Mouse (Mus musculus) liver, postnatal 0 days (tissue): ENCODE data around the gene B3galt1. TPM values are rescaled to one million over a fixed set of nuclear protein-coding genes. Genes with fewer than 3 reads are reported as not detected.

Experiments used
- ATAC-seq: fragments of 200-750 bp; cut with Nextera tagmentation; 2 replicates; pipeline ENCODE4 v1.8.0; 2017; ENCODE audit warnings: mild to moderate bottlenecking, moderate library complexity
- DNase-seq: peaks from one replicate; pipeline ENCODE4 v3.0.0-alpha.2; 2016
- H3K27ac ChIP-seq: fragments of 300-500 bp; sonication (generic); 2 replicates; pipeline ENCODE4 v1.5.1; 2014; ENCODE audit warnings: antibody characterized with exemption, moderate library complexity, mild to moderate bottlenecking, low read depth
- H3K27me3 ChIP-seq: fragments of 300-500 bp; sonication (generic); 2 replicates; pipeline ENCODE4 v1.6.1; 2014; ENCODE audit warnings: low read length, control low read depth, mixed read lengths; ENCODE audit not compliant: insufficient read depth
- H3K36me3 ChIP-seq: fragments of 300-500 bp; sonication (generic); replicated peaks from 2 replicates; pipeline ENCODE4 v1.6.1; 2014; ENCODE audit warnings: mild to moderate bottlenecking, control low read depth, low read length, moderate library complexity, mixed read lengths; ENCODE audit not compliant: insufficient read depth
- H3K4me1 ChIP-seq: fragments of 300-500 bp; sonication (generic); 2 replicates; pipeline ENCODE4 v1.6.1; 2014; ENCODE audit warnings: antibody characterized with exemption, mild to moderate bottlenecking, control low read depth; ENCODE audit not compliant: insufficient read depth
- H3K4me2 ChIP-seq: fragments of 300-500 bp; sonication (generic); 2 replicates; pipeline ENCODE4 v1.6.1; 2014; ENCODE audit warnings: low read depth, mild to moderate bottlenecking, low read length, moderate library complexity, mixed read lengths
- H3K4me3 ChIP-seq: fragments of 300-500 bp; sonication (generic); 2 replicates; pipeline ENCODE4 v1.5.1; 2014; ENCODE audit warnings: low read depth, low read length
- H3K9ac ChIP-seq: fragments of 300-500 bp; sonication (generic); replicated peaks from 2 replicates; pipeline ENCODE4 v1.6.1; 2014; ENCODE audit warnings: mild to moderate bottlenecking, moderate library complexity
- H3K9me3 ChIP-seq: fragments of 300-500 bp; sonication (generic); 2 replicates; pipeline ENCODE4 v1.6.1; 2016; ENCODE audit warnings: mild to moderate bottlenecking, control low read depth, low read length, mixed read lengths
- CTCF ChIP-seq: sonication (generic); IDR thresholded peaks from 2 replicates; pipeline ENCODE4 v1.5.1; 2016; ENCODE audit warnings: antibody characterized with exemption, low read depth
- EP300 ChIP-seq: IDR thresholded peaks from 2 replicates; pipeline ENCODE4 v1.6.1; 2016; ENCODE audit warnings: antibody characterized with exemption, low read depth, mild to moderate bottlenecking
- WGBS: fragments of 180-500 bp; shearing (Covaris S2); extraction: QIAGEN DNeasy Blood & Tissue Kit; methylation state at CpG from one replicate; pipeline ENCODE4 v1.1.7; 2014; ENCODE audit not compliant: insufficient replicate concordance; 5-methylcytosine and 5-hydroxymethylcytosine counted together
- polyA plus RNA-seq: library from polyadenylated mRNA; unstranded; fragments of >200 nt; fragmentation: Nextera tagmentation; extraction: Ambion mirVana; gene quantifications from 2 replicates; pipeline ENCODE4 v1.2.1, GENCODE M21; 2015

B3galt1 gene
- polyA plus RNA-seq, 1 experiment from 2014 or later: 2.4 TPM

GRCm38 (mm10) chr2:67591831-67592629, 26.4 kb downstream of the B3galt1 start:
- no peak overlapping the region for H3K9ac ChIP-seq
- DNase-seq: no peak
- WGBS: 63% methylated on average over 7 of the region's 7 CpGs

GRCm38 (mm10) chr2:67622902-67623301, 57.2 kb downstream of the B3galt1 start:
- H3K9ac ChIP-seq: no peak overlapping the region
- ATAC-seq: no peak
- DNase-seq: no peak

More at GRCm38 (mm10) chr2:67591831-67592629, 26.4 kb downstream of the B3galt1 start:
- H3K36me3 ChIP-seq: no peaks in the 10 kb centered on the region
- no peaks in the 10 kb centered on the region for H3K9me3 ChIP-seq
- ATAC-seq: no peak
- no peaks in the 10 kb centered on the region for H3K4me1 ChIP-seq
- TF ChIP-seq EP300 (no peak), CTCF (no peak)
- no peak overlapping the region for H3K27ac ChIP-seq
- H3K27me3 ChIP-seq: no peaks in the 10 kb centered on the region
- H3K4me2 ChIP-seq: no peak overlapping the region
- H3K4me3 ChIP-seq: no peak overlapping the region

GRCm38 (mm10) chr2:67627667-67628066, 62.0 kb downstream of the B3galt1 start:
- Histone ChIP-seq H3K4me1 (no peaks in the 10 kb centered on the region), H3K4me2 (no peak overlapping the region), H3K9me3 (no peaks in the 10 kb centered on the region), H3K27ac (no peak overlapping the region), H3K4me3 (no peak overlapping the region), H3K9ac (no peak overlapping the region), H3K36me3 (no peaks in the 10 kb centered on the region), H3K27me3 (no peaks in the 10 kb centered on the region)
- ATAC-seq: no peak
- TF ChIP-seq EP300: no peak
- no peak for TF ChIP-seq CTCF
- no peak for DNase-seq
- 21% methylated on average over 3 of the region's 3 CpGs for WGBS

More at GRCm38 (mm10) chr2:67622902-67623301, 57.2 kb downstream of the B3galt1 start:
- H3K4me2 ChIP-seq: no peak overlapping the region
- H3K27me3 ChIP-seq: no peaks in the 10 kb centered on the region
- H3K36me3 ChIP-seq: no peaks in the 10 kb centered on the region
- TF ChIP-seq EP300 (no peak), CTCF (no peak)
- H3K4me3 ChIP-seq: no peak overlapping the region
- no peaks in the 10 kb centered on the region for H3K9me3 ChIP-seq
- no peak overlapping the region for H3K27ac ChIP-seq
- H3K4me1 ChIP-seq: no peaks in the 10 kb centered on the region

- WGBS: 43% methylated on average over 3 of the region's 3 CpGs
These were observed 62.6 kb downstream of the B3galt1 start for GRCm38 (mm10) chr2:67628289-67628688.

GRCm38 (mm10) chr2:67654847-67655246, 89.2 kb downstream of the B3galt1 start:
- no peaks in the 10 kb centered on the region for H3K9me3 ChIP-seq
- TF ChIP-seq CTCF: no peak
- TF ChIP-seq EP300: no peak

More at GRCm38 (mm10) chr2:67628289-67628688, 62.6 kb downstream of the B3galt1 start:
- Histone ChIP-seq H3K9ac (no peak overlapping the region), H3K4me1 (no peaks in the 10 kb centered on the region), H3K27me3 (no peaks in the 10 kb centered on the region), H3K9me3 (no peaks in the 10 kb centered on the region), H3K4me2 (no peak overlapping the region), H3K27ac (no peak overlapping the region), H3K4me3 (no peak overlapping the region), H3K36me3 (no peaks in the 10 kb centered on the region)
- DNase-seq: no peak
- TF ChIP-seq EP300 (no peak), CTCF (no peak)
- no peak for ATAC-seq

GRCm38 (mm10) chr2:67657372-67657771, 91.7 kb downstream of the B3galt1 start:
- Histone ChIP-seq H3K36me3 (no peaks in the 10 kb centered on the region), H3K9me3 (no peaks in the 10 kb centered on the region), H3K4me3 (no peak overlapping the region), H3K4me2 (no peak overlapping the region), H3K9ac (no peak overlapping the region), H3K4me1 (no peaks in the 10 kb centered on the region), H3K27ac (no peak overlapping the region), H3K27me3 (no peaks in the 10 kb centered on the region)
- TF ChIP-seq EP300: no peak
- TF ChIP-seq CTCF: no peak
- WGBS: 80% methylated on average over 4 of the region's 4 CpGs
- DNase-seq: no peak
- no peak for ATAC-seq

More at GRCm38 (mm10) chr2:67654847-67655246, 89.2 kb downstream of the B3galt1 start:
- no peak overlapping the region for H3K27ac ChIP-seq
- no peaks in the 10 kb centered on the region for H3K36me3 ChIP-seq
- WGBS: 66% methylated on average over 3 of the region's 3 CpGs
- no peaks in the 10 kb centered on the region for H3K27me3 ChIP-seq
- H3K9ac ChIP-seq: no peak overlapping the region
- H3K4me1 ChIP-seq: no peaks in the 10 kb centered on the region
- no peak overlapping the region for H3K4me3 ChIP-seq
- no peak for ATAC-seq
- DNase-seq: no peak
- H3K4me2 ChIP-seq: no peak overlapping the region
